Mouse (Mus musculus): ENCODE measurements at regions not wholly inside any gene's neighbourhood (a gene's known extent, or its start where the extent isn't known, plus 50 kb on each side); places are given as distances from the start of the nearest gene placed in this dataset.
"Not testable (repeated sequence)": the region's sequence is repeated elsewhere in the genome, so short reads cannot be mapped to it uniquely, and the experiment has no call there.

- H3K4me1 ChIP-seq (replicated peaks; ENCODE audit: control insufficient read depth, insufficient read depth, low read length): no peaks in the 10 kb centered on the region
These were observed 141.4 kb upstream of the Lrp1b start for GRCm38 (mm10) chr2:42794776-42795175.

DNA sequence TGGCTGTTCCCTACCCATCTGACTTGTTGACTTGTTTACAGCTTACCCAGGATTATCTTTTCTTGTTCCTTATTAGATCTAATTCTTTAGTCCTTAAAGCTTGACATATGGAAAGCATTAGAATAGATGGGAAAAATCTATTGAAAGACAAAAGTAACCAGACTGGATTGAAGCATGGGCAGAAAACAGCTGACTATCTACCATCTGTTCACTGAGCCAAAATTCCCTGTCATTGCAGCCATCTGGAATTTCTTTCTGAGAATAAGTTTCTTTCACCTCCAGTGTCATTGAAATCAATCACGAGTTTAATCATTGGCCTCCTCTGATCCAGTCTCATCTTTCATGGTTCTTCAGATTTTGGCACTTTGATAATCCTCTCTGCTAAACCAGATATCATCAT is 130.6 kb upstream of the Lrp1b start:
- no peaks in the 10 kb centered on the region for H3K27me3 ChIP-seq (replicated peaks; ENCODE audit: control insufficient read depth, insufficient read depth, low read length)
- 44% methylated on average over 1 of the region's 1 CpGs for WGBS
- H3K27ac ChIP-seq (ENCODE audit: low read length): no peak overlapping the region
- ATAC-seq: 0 out of 2 replicates have a peak, but pooled peaks have one; percentile 40
- H3K9me3 ChIP-seq (ENCODE audit: control insufficient read depth, low read length): no peaks in the 10 kb centered on the region
- H3K4me1 ChIP-seq (replicated peaks; ENCODE audit: control insufficient read depth, insufficient read depth, low read length): no peaks in the 10 kb centered on the region
- no peak overlapping the region for H3K9ac ChIP-seq (replicated peaks; ENCODE audit: low read depth, low read length)
- no peak overlapping the region for H3K4me2 ChIP-seq (ENCODE audit: low read length)
- no peak overlapping the region for H3K4me3 ChIP-seq (replicated peaks; ENCODE audit: low read length)
- no peaks in the 10 kb centered on the region for H3K36me3 ChIP-seq (ENCODE audit: control insufficient read depth, insufficient read depth)

More at GRCm38 (mm10) chr2:42794776-42795175, 141.4 kb upstream of the Lrp1b start:
- no peaks in the 10 kb centered on the region for H3K9me3 ChIP-seq (ENCODE audit: control insufficient read depth, low read length)
- 0 out of 2 replicates have a peak overlapping the region, but pooled peaks have one; percentile 28 for H3K27ac ChIP-seq (ENCODE audit: low read length)
- ATAC-seq: peak; percentile 75
- no peak overlapping the region for H3K4me3 ChIP-seq (replicated peaks; ENCODE audit: low read length)
- no peaks in the 10 kb centered on the region for H3K36me3 ChIP-seq (ENCODE audit: control insufficient read depth, insufficient read depth)
- no peak overlapping the region for H3K9ac ChIP-seq (replicated peaks; ENCODE audit: low read depth, low read length)
- no peaks in the 10 kb centered on the region for H3K27me3 ChIP-seq (replicated peaks; ENCODE audit: control insufficient read depth, insufficient read depth, low read length)
- H3K4me2 ChIP-seq (ENCODE audit: low read length): no peak overlapping the region
- 52% methylated on average over 1 of the region's 1 CpGs for WGBS

DNA sequence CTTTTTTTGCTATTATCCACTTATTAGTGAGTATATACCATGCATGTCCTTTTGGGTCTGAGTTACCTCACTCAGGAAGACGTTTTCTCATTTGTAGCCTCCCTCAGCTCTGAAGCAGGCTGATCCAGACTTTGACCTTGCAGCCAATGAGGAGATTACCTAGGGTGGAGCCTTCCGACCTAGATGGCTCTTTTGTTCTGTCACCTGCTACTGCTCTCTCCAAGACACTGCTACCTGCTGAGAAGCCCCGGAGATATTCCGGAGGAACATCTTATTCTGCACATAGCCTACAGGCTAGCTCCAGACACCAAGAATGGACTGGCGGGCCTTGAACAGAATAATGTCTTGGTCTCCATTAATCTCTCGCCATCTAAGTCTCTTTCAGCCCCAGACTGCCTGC is 87.1 kb upstream of the Lrp1b start:
- not testable (repeated sequence) for H3K27me3 ChIP-seq (replicated peaks; ENCODE audit: control insufficient read depth, insufficient read depth, low read length); H3K9me3 ChIP-seq (ENCODE audit: control insufficient read depth, low read length); H3K9ac ChIP-seq (replicated peaks; ENCODE audit: low read depth, low read length); H3K4me1 ChIP-seq (replicated peaks; ENCODE audit: control insufficient read depth, insufficient read depth, low read length); H3K4me2 ChIP-seq (ENCODE audit: low read length); ATAC-seq; H3K4me3 ChIP-seq (replicated peaks; ENCODE audit: low read length); H3K36me3 ChIP-seq (ENCODE audit: control insufficient read depth, insufficient read depth); H3K27ac ChIP-seq (ENCODE audit: low read length)
- WGBS: 78% methylated on average over 6 of the region's 6 CpGs
